Mouse (Mus musculus) left cerebral cortex, adult 8-10 months (tissue): ENCODE measurements around the gene Ebf1. TPM values are rescaled to one million over a fixed set of nuclear protein-coding genes. Genes with fewer than 3 reads are reported as not detected.

ENCODE experiments used
- DNase-seq, 2 experiments: peaks; one replicate each; pipeline ENCODE4 v3.0.0; 2022; ENCODE audit warnings: low spot score in 2 of 2
- total RNA-seq, 4 experiments: library from RNA; stranded (reverse); gene quantifications; 2 replicates each; pipeline ENCODE4 v1.2.4; 2022

Gene Ebf1
- total RNA-seq, 4 experiments from 2014 or later: 4.4 to 5.8 (median 4.9) TPM

DNA sequence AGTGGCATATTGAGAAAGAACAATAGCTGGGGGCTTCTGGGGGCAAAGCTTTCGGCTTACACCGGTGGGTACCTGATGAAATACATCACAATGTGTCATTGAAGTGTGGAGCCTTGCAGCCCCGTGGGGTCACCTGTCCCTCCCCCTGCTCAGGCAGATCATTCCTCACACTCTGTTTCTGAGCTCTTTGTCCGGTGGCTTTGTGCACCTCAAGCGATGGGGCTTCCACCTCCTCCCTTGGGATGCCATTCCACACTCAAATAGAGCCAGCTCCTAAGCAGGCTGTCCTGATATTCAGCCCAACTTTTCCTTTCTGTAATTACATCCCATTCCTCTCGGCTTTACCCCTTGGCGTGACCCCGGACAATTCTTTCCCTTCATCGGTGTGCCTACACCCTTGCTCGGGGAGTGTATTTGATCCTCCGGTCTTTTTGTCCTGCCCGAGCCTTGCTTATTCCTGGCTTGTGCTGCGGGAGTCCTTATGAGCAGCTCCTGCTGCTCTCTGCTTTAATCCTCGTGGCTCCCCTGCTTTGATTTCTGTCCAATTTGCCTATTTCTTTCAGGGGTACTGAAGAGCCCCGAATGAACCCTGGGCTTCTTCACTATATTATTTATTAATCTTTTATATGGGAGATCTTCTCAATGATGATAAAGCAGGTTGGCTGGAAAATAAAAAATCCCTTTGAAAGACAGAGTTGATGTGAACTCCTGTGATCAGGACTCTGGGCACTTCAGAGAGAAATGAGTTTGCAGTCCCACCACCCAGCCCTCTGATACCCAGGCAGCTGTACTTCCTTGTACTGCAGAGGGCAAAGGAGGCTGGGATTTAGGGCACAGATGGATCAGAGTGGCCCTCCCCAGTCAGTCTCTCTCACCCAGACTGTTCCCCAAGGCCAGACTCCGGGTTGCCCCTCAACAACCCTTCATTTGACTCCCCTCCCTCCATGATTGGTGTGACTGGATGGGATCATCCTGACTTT is 160.5 kb downstream of the Ebf1 start:
- no peak for DNase-seq

DNA sequence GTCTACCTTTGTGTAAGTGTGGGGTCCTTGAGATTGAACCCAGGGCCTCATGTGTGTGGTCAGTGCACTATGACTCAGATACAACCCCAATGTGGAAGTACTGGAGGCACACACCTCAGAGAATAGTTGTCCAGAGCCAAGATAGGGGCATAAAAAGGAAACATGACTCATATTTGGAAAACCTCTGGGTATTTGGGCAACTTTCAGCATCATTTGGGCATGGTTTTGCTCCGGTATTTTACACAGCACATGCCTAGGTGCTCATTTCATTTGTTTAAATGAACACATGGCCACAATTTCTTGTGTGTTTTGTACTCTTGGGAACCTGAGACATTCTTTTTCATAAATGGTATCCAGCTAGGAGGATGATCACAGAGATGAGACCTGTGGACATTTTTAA is 161.9 kb downstream of the Ebf1 start:
- no peak for DNase-seq

DNA sequence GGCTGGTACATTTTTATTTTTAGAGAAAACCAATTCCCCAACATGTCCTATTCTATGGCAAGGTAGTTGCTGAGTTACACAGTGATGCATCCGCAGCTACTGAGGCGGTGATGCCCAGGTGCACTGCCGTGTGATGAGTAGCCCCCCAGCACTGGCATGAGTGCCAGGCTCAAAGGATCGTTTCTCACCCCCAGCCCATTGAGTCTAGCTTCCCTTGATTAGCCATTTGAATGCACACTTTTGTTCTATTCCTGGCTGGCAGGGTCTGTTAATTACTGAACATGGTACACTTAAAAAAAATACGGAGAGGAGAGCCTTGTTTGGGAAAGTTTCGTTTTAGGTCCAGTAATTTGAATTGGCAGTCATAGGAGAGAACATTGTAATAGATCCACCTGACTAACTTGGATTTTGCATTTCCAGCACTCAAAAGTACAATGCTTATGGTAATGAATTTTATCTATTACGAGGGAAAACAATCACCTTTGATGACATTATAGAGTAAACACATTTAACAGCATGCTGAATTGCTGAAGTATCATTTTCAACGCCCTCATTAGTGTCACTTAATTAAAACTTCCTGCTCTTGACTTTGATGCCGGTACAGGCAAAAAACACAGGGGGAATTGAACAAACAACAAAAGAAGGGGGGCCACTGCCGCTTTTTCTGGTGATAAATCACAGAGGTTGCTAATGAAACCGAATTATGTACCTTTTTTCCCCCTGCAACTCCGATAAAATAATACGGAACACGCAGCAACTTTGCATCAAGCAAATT is 167.3 kb downstream of the Ebf1 start:
- no peak for DNase-seq

DNA sequence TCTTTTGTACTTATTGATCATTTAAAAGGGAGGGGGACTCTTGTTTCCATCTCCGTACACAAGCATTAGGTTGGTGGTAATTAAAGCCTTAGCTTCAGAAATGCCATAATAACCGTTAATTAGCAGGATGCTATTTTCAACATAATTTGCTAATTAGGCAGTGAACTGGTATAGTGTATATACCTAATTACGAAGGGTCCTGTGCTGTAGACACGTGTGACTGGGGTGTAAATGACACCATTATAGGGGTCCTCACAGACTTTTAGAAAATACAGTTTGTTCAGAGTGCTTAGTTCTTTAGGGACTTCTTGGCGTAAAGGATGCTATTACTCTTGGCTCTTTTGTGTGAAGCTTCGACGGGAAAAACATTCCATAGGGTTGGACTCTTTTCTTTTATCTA is 167.9 kb downstream of the Ebf1 start:
- DNase-seq: no peak

DNA sequence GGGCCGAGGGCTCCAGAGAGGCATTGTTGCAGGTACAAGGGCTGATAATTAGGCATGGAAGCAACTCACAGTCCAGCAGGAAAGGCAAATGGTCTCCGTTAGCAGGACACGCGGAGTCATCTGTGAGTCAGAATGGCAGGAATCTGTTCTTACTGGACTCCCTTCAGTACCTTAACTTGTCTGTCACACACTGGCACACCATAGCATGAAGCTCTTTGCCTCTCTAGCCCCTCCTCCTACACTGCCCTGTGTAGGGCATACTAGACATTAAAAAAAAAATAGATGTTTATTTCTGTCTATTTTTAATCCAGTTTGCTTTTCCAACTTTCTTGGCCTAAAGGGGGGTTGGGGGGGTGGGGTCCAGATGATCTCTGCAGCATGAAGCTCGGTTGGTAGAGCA is 168.4 kb downstream of the Ebf1 start:
- no peak for DNase-seq

DNA sequence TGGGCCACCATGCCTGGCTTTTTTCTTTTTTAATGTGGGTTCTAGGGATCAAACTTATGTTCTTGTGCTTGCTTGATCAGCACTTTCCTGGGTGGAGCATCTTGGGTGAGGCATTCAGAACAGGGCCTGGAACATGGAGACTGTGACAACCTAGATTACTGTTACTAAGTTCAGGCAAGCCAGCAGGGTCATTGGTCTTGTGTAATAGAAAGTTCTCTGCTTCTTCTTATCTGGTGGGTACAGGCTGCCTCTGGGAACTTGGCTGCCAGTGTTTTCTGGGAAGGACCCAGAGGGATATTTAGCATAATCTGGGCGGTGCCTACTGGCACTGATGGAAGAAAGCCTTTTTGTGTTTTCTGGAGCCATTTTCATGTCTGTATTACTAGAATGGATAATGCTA is 170.9 kb downstream of the Ebf1 start:
- no peak for DNase-seq

DNA sequence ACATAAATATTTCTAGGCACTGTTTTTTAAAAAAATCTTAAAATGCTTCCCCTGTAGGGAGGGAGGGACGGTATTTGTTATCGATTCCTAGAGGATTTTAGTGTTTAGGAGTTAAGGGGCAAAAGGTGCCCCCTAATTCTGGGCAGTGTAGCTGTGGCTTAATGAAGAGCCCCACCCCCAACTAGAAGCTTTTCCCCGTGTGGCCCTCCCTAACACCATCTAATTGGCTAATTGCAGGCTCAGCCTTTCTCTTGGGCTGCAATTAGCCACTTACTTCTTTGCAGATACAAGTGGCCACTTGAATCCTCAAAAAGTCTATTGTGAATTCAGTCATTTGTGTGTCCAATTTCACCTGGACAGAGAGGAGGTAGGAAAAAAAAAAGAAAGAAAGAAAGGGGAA is 175.7 kb downstream of the Ebf1 start:
- DNase-seq: no peak

DNA sequence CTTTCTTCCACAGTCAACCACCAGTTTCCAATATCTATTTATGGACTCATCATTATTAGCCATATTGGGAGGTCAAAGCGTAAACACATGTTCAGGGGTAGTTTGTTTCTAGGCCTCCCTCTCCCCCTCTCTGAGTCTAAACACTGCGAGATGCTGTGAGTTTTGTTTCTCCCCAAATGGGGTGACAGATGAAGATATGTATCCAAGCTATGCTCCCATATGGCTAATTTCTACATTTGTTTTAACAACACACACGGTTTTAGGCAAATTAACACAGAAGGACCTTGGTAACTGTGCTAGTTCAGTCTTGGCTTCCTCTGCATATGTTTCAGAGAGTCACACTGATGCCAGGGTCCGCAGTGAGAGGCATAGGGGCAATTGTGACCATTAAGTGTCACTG is 177.8 kb downstream of the Ebf1 start:
- DNase-seq: no peak

DNA sequence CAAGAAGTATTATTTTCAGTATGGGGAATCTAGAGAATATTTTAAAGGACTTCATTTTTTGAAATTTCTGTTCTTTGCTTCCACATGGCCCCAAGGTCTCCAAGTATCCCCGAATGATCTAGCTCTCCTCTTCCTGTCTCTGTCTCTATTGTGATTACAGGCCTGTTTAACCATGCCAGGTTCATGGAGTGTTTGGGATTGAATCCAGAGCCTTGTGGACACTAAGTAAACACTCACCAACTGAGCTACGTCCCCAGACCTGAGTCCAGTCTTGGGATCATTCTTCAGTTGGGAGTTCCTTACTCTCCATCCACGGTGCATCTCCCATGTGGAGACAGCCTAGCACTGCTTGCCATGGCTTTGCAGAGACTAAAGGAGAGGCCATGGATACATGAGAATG is 178.7 kb downstream of the Ebf1 start:
- DNase-seq: no peak

DNA sequence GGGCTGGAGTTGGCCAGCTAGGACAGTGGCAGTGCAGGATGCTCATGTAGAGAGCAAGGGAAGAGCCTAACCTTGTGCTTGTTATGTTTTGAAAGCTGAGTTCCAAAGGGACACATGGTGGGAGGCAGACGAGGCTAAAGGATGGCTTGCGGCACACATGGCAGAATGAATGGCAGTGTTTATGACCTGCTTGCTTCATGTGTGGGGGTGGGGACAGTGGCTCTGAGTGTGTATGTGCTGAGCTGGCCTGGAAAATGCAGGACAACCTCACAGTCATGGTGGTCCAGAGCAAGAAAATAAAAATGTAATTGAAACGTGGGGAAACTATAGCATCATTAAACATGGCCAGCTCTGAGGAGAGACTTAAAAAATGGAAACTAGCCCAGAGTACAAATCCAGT is 181.2 kb downstream of the Ebf1 start:
- DNase-seq: no peak

DNA sequence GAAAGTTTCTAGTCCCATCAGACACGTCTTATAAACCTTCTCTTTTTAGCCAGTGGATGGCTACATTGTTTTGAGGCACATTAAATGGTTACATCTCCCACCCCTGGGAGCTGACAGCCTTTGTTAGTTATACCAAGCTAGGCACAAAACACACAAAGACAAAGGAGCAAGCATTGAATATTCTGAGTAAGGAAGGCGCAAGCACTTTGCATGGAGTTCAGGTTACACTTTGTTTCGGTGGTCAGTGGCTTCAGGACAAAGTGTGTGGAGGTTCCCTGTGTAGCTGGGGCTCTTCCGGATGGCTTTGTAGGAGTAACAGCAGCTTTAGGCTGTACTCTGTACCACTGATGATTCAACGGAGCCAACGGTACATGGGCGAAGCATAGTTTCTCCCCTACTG is 186.9 kb downstream of the Ebf1 start:
- no peak for DNase-seq

DNA sequence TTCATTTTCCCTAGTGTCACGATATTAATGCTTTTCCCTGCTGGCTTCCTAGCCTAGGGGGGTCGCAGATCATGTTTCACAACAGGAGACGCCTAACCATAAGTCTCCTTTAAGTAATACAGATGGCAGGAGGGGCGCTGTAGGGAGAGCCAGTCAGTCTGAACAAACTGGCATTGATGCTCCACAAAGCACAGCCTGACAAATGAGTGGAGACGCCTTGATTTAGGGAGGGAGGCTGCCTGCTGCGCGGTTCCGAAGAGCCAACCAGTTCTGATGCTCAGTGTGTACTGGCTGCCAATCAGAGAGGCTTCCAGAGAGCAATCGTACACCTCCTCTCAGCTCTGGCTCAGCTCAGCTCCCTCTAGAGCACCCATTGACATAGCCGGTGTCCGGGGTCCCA is 189.5 kb downstream of the Ebf1 start:
- DNase-seq: peak in 1 of 2 experiments; percentile 6

DNA sequence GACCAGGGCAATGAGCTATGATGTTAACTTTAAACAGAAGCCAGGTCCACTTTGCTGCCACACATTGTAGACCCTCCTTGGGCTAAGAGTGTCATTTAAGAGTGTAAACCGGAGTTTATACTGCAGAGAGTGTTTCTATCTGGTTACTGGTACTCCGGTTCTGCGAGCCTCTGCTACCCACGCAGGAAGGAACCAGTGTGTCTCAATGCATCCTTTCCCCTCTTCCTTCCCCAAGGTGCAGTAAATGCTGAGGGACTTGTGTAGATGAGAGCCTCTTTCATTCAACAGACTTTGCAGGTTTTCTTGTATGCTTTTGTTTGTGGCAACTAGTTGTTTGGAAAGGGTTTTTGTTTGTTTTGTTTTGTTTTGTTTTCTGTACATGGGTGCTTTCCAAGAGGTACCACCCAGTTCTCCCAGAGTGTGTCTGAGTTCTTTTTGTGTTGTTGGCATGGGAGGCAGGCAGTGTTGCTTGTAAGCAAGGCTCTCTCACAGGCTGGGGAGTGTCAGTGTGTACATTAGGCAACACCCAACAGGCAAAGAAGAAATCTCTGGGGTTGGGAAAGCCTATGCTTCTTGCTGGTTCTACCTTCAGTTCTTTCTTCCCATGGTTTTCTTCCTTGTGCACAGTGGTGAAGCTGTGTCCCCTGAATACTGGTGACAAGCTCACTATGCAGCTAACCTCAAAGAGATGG is 191.9 kb downstream of the Ebf1 start:
- no peak for DNase-seq

DNA sequence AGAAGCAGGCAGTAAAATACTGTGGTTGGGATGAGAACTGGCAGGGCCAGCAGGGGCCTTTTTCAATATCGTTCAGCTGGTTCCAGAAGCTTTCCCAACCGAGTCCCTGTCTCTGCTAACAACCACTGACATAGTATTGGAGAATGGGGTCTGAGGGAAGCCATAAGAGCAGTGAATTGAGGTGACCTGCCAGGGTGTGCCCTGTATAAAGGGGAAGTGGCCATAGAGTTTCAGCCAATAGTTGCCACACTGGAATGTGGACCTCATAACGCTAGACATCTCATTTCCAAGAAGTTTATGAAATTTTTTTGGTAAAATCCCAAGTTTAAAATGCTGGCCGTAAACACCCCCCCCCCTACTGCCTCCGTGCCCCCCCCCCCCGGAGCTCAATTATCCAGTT is 193.9 kb downstream of the Ebf1 start:
- DNase-seq: no peak

DNA sequence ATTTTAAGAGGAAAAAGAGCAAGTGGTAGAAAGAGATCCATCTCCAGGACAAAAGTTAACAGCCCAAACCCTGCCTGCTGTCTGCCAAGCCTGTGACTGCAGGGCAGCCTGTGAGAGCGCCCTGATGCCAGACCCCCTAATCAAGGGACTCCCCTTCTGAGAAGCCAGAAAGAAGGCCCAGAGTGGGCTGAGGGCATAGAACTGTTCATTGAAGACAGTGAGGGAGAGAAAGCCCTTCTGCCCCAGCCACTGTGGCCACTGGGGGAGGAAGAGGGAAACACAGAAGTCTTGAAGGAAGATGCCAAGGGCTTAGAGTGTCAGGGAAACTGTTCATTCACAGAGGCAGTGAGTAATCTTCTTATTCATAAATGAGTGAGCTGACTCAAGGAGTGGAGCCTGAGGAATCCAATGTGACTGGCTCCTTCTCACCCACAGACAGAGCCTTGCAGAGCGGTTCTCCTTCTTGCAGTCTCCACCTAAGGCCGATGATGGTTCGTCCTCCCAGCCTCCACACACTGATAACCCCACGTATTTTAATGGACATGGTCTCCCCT is 195.2 kb downstream of the Ebf1 start:
- DNase-seq: no peak

DNA sequence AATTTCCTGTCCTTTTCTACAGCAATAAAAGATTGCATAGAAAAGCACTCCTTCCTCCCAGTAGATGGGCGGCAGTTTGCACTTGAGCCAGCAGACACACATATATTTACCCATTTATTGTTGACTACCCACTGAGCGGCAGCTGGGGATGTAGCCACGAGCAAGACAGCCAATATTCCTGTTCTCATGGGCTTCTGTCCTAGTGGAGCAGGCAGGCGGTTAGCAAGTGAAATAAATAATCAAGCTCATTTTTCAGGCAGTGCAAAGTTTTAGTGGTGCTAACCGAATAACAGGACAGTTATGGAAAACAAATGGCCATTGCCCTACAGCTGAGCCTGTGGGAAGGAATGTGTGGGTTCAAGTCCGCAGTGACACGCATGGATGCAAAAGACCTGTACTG is 196.4 kb downstream of the Ebf1 start:
- DNase-seq: no peak

DNA sequence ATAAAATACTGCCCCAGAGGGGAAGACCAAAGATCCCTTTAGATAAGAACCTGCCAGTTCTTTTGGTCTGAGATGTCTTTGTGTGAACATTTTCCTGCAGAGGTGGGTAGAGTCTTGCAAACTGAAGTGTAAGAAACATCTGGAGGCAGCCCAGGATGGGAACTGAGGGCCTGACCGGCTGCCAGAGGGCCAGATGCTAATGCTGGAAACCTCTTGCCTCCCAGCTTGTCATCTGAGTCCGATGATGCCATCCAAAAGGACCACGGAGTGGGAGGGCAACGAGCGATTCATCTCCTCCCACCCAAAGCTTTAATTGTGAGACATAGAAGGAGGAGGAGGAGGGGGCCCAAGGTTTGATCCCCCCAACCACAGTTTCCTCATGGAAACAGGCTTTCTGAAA is 197.7 kb downstream of the Ebf1 start:
- DNase-seq: no peak

DNA sequence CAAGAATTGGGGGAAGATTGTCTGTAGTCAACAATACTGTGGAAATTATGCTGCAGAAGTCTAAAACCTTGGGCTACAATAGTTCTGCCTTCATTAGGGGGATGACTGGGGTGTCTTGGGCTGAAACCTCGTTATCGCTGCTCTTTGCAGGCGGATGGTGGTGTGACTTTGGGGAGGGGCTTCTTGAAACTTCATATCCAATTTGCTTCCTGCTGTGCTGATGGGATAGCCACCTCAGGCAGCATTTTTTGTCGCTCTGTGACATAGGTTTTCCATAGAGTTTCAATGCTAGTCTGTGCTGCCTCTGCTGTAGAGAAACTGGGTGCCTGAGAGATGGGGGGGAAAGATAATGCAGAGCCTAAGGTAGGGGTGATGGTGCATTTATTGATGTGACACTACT is 198.9 kb downstream of the Ebf1 start:
- DNase-seq: no peak

DNA sequence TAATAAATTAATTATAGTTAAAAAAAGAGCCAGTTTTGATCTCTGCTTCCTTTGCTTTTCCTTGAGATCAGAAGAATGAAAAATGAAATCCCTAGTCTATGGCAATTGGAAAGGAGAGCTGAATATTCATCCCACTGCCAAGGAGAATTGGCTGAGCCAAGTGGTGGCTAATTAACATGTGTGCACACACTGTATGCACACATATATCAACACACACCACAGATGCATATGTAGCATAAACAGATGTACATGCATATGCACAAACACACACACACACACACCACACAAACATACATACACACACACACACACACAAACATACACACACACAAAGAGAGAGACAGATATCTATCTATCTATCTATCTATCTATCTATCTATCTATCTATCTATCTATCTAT is 205.2 kb downstream of the Ebf1 start:
- DNase-seq: no peak

DNA sequence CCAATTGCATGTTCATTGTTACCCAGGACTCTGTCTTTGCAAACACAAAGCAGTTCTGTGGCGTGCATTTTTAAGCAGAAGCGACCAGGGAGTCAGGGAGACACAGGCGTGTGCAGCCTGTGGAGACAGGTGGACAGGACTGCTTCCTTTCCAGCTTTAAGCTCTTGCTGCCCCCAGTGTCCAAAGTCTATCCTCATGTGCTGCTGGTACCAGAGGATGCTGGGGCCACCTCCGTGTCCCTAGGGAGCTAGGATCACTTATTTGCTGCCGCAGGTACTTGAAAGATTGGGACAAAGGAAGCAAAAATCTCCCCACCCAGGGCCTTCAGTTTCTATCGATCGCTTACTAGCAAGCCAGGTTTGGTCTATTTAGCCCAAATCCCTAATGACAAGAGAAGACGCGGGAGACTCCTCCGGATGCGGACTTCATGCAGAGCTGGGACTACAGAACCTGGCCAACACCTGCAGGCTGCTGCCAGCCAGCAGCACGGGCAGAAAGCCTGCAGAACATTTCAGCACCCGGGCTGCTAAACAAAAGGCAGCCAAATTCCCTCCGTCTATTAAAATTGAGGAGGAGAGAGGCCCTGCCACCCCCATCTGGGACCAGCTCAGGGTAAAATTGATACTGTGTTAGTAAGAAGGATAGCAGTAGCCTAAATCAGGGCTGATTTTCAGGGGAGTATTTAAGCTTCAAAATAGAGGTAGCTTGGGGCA is 215.3 kb downstream of the Ebf1 start:
- DNase-seq: no peak

DNA sequence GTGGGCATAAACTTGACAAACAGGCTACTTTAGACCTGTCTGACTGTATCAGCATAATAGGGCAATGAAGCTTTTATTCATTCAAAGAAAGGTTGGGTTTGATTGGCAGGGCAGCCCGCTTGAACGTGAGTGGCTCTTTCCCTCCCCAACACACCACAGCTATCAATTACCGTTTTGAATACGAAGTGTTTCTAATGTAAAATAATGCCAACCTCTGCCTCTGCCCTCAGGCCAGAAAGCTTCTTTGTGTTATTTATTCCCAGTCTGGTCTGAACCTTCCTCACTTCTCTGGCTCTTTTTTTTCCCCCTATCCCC is 215.8 kb downstream of the Ebf1 start:
- no peak for DNase-seq
